Mouse (Mus musculus) forebrain, postnatal 0 days (tissue): ENCODE results near the gene Syndig1l. TPM values are rescaled to one million over a fixed set of nuclear protein-coding genes. Genes with fewer than 3 reads are reported as not detected.
A peak's percentile ranks its signal among the peaks of the same experiment; 100 is the strongest.

Experiments used
- ATAC-seq: fragments of 200-750 bp; cut with Nextera tagmentation; 2 replicates; pipeline ENCODE4 v1.8.0; 2017; ENCODE audit warnings: mild to moderate bottlenecking, moderate library complexity
- DNase-seq: peaks from one replicate; pipeline ENCODE4 v3.0.0-alpha.2; 2015
- H3K27ac ChIP-seq: fragments of 300-500 bp; sonication (generic); 2 replicates; pipeline ENCODE4 v1.5.1; 2014; ENCODE audit warnings: low read depth, mild to moderate bottlenecking, antibody characterized with exemption, low read length, moderate library complexity, mixed read lengths
- H3K27me3 ChIP-seq: fragments of 300-500 bp; sonication (generic); 2 replicates; pipeline ENCODE4 v1.6.1; 2014; ENCODE audit warnings: mild to moderate bottlenecking, low read length, mixed read lengths; ENCODE audit not compliant: insufficient read depth
- H3K36me3 ChIP-seq: fragments of 300-500 bp; sonication (generic); 2 replicates; pipeline ENCODE4 v1.6.1; 2014; ENCODE audit warnings: mild to moderate bottlenecking, moderate library complexity; ENCODE audit not compliant: insufficient read depth
- H3K4me1 ChIP-seq: fragments of 300-500 bp; sonication (generic); 2 replicates; pipeline ENCODE4 v1.6.1; 2014; ENCODE audit warnings: antibody characterized with exemption; ENCODE audit not compliant: insufficient read depth
- H3K4me2 ChIP-seq: fragments of 300-500 bp; sonication (generic); 2 replicates; pipeline ENCODE4 v1.6.1; 2014; ENCODE audit warnings: low read depth, mild to moderate bottlenecking, moderate library complexity
- H3K4me3 ChIP-seq: fragments of 300-500 bp; sonication (generic); 2 replicates; pipeline ENCODE4 v1.5.1; 2014; ENCODE audit warnings: low read depth, low read length, mixed read lengths
- H3K9ac ChIP-seq: fragments of 300-500 bp; sonication (generic); 2 replicates; pipeline ENCODE4 v1.6.1; 2014; ENCODE audit warnings: mild to moderate bottlenecking
- H3K9me3 ChIP-seq: fragments of 300-500 bp; sonication (generic); 2 replicates; pipeline ENCODE4 v1.6.1; 2016; ENCODE audit warnings: low read length
- CTCF ChIP-seq: sonication (generic); IDR thresholded peaks from 2 replicates; pipeline ENCODE4 v1.5.1; 2016; ENCODE audit warnings: antibody characterized with exemption, control low read depth, low read depth
- WGBS: fragments of 180-500 bp; shearing (Covaris S2); extraction: QIAGEN DNeasy Blood & Tissue Kit; methylation state at CpG from one replicate; pipeline ENCODE4 v1.1.7; 2014; 5-methylcytosine and 5-hydroxymethylcytosine counted together
- polyA plus RNA-seq: library from polyadenylated mRNA; unstranded; fragments of >200 nt; fragmentation: Nextera tagmentation; extraction: Ambion mirVana; gene quantifications from 2 replicates; pipeline ENCODE4 v1.2.1, GENCODE M21; 2015
- total RNA-seq: library from RNA; depleted of rRNA; stranded (reverse); fragments of >200 nt; gene quantifications from 2 replicates; pipeline ENCODE4 v1.2.3, GENCODE M21; 2014; rRNA removed

Gene Syndig1l
- total RNA-seq = 17.6 and 21.1 TPM in 2 replicates
- polyA plus RNA-seq = 11.3 and 12.3 TPM in 2 replicates

DNA sequence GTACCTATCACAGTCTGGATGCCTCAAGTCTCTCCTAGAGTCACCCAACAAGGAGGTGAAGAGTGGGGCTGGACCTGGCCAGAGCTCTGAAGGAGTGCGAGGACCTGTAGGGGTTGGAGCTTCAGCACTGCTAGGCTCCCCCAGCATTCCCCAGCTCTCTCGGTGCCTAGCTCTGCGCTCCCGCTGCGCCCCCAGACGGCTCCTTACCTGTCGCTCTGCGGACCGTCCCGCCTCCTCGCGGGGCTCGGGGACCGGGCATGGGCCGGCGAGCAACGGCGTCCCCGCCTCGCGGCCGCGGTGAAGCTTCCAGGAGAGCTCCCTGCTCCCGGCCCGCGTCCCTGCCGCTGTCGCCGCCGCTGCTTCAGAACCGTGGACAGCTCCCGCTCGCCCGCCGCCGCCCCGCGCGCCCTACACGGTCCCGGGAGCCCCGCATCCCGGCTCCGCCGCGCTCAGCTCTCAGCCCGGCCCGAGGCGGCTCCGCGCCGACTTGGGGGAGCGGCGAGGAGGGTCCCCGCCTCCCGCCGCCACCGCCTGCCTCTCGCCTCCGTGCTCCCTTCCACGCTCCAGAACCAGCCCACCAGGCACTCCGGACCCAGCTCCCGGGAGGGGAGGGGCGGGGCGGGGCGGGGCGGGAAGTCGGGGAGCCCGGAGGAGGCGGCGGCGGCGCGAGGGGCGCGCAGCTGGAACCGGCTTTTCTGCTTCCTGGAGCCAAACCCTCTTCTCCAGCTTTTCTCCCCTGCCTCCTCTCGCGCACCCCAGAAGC is at the start of gene Syndig1l:
TSS of gene Syndig1l (minus strand) at position 513 of the 763 bp plus-strand sequence.
- peaks cover 9% of the 10 kb centered on the region; the same call in 1 of the 2 replicates for H3K27me3 ChIP-seq
- H3K9me3 ChIP-seq = no peaks in the 10 kb centered on the region
- peak within 1 kb of the TSS; percentile 63 for H3K4me3 ChIP-seq
- 0 out of 2 replicates have a peak, but pooled peaks have one; percentile 5 for TF ChIP-seq CTCF
- DNase-seq (peak; percentile 63), ATAC-seq (peak; percentile 89)
- H3K36me3 ChIP-seq = no peaks in the 10 kb centered on the region
- no peaks in the 10 kb centered on the region for H3K4me1 ChIP-seq
- H3K9ac ChIP-seq = peak within 1 kb of the TSS; percentile 70
- peak within 1 kb of the TSS; percentile 54; the same call in 1 of the 2 replicates for H3K27ac ChIP-seq
- peak within 1 kb of the TSS; percentile 71 for H3K4me2 ChIP-seq
- 0% methylated on average over 63 of the region's 79 CpGs for WGBS

DNA sequence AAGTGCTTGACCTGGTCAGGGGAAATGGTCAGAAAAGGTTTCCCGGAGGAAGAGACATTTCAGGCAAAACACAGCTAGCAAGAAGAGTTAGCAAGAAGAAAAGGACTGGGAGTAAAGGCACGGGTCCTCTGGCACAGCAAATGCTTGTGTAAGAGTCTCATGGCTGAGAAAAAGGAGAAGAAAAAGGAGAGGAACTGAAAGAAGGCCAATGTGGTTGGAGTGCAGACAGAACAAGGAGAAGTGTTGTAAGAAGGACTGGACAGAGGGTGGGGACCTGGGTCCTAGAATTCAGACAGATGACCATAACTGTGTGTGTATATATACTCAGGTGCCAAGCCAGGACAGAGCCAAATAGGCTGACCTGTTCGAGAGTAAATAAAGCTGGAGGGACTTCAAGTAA is 49.5 kb upstream of the Syndig1l start:
- peaks cover 12% of the 10 kb centered on the region for H3K4me1 ChIP-seq
- no peak overlapping the region for H3K4me2 ChIP-seq
- ATAC-seq (no peak), DNase-seq (no peak)
- no peaks in the 10 kb centered on the region for H3K9me3 ChIP-seq
- no peak overlapping the region for H3K9ac ChIP-seq
- no peak overlapping the region for H3K27ac ChIP-seq
- WGBS = 78% methylated on average over 3 of the region's 3 CpGs
- no peaks in the 10 kb centered on the region for H3K27me3 ChIP-seq
- TF ChIP-seq CTCF = no peak
- no peak overlapping the region for H3K4me3 ChIP-seq
- no peaks in the 10 kb centered on the region for H3K36me3 ChIP-seq

DNA sequence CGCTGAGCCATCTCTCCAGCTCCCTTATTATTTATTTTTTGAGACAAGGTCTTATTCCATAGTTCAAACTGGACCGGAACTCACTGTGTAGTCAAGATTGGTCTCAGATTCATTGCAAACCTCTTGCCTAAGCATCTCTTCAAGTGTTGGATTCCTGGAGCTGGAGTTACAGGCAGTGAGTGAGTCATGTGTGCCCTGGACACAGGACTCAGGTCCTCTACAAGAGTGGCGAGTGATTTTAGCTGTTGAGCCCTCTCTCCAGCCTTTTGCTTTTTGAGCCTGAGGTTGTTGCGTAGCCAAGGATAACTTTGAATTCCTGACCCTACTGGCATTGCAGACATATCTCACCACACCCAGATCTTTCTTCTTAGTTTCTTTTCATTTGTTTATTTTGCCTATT is 47.1 kb upstream of the Syndig1l start:
- Histone ChIP-seq H3K9me3 (no peaks in the 10 kb centered on the region), H3K4me1 (no peaks in the 10 kb centered on the region), H3K4me3 (no peak overlapping the region), H3K9ac (no peak overlapping the region), H3K27ac (no peak overlapping the region), H3K36me3 (no peaks in the 10 kb centered on the region), H3K4me2 (no peak overlapping the region), H3K27me3 (no peaks in the 10 kb centered on the region)
- no peak for TF ChIP-seq CTCF
- ATAC-seq (no peak), DNase-seq (no peak)
- WGBS = 65% methylated on average over 4 of the region's 4 CpGs

DNA sequence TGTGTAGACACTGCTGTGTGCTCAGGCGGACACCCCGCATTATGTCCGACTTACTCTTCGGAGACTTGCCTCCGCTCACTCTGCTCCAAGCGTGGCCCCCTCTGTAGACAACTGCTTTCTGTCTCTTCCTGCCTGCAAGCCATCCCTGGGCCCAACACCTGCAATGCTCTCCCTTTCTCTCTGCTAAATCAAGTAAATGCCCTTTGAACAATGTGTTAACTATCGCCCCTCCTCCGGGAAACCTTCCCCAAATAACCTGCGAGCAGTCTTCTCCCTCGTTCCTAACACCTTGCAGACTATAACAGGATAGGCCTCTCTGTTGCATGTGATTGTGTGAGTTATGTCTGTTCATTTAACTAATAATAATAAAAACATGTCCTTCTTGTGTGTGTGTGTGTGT is 44.9 kb upstream of the Syndig1l start:
- Histone ChIP-seq H3K9ac (no peak overlapping the region), H3K4me3 (no peak overlapping the region), H3K4me1 (no peaks in the 10 kb centered on the region), H3K9me3 (no peaks in the 10 kb centered on the region), H3K4me2 (no peak overlapping the region), H3K36me3 (no peaks in the 10 kb centered on the region), H3K27me3 (no peaks in the 10 kb centered on the region), H3K27ac (no peak overlapping the region)
- ATAC-seq (no peak), DNase-seq (no peak)
- TF ChIP-seq CTCF = no peak
- 92% methylated on average over 10 of the region's 10 CpGs for WGBS

DNA sequence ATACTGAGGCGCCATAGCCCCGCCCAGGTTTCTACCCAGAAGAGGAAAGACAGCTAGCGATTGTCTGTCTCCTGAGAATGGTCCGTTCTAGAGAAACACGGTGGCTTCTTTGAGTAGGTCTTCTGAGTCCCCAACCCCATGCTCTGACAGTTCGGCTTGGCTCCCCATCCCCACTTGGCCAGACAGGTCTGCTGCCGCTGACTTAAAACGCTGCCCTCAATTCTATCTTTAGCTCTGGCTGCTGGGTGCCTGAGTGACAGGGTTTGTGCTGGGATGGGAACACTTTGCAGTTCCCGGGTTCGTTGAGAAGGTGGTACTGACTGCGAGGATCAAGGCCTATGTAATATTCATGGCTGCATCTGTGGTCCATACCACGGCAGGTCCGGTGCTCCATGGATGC is 34.7 kb upstream of the Syndig1l start:
- WGBS = 72% methylated on average over 13 of the region's 13 CpGs
- ATAC-seq (no peak), DNase-seq (no peak)
- Histone ChIP-seq H3K36me3 (no peaks in the 10 kb centered on the region), H3K9me3 (no peaks in the 10 kb centered on the region), H3K27ac (no peak overlapping the region), H3K9ac (no peak overlapping the region), H3K4me3 (no peak overlapping the region), H3K27me3 (no peaks in the 10 kb centered on the region), H3K4me2 (no peak overlapping the region), H3K4me1 (no peaks in the 10 kb centered on the region)
- TF ChIP-seq CTCF = no peak

DNA sequence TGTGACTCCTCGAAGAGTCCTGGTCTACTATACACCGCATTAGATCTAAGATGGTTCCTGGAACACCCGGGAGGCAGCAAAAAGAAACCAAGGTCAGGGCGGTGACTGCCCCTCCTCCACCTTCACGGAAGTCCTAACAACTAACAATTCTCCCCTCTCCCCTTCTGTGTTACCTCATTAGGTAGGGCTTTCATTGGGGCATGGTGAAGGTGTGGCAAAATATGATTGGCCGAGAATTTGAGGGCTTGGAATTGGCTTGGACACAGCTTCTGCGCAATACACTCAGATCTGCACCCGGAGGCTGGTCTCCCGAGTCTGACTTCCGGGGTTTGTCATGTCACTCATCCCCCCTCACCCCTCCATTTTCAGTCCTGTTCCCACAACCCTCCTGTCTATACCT is 29.8 kb upstream of the Syndig1l start:
- WGBS = 93% methylated on average over 10 of the region's 10 CpGs
- TF ChIP-seq CTCF = no peak
- DNase-seq (no peak), ATAC-seq (no peak)
- Histone ChIP-seq H3K4me2 (no peak overlapping the region), H3K27me3 (no peaks in the 10 kb centered on the region), H3K9me3 (no peaks in the 10 kb centered on the region), H3K9ac (no peak overlapping the region), H3K4me3 (no peak overlapping the region), H3K27ac (no peak overlapping the region), H3K36me3 (no peaks in the 10 kb centered on the region), H3K4me1 (no peaks in the 10 kb centered on the region)

DNA sequence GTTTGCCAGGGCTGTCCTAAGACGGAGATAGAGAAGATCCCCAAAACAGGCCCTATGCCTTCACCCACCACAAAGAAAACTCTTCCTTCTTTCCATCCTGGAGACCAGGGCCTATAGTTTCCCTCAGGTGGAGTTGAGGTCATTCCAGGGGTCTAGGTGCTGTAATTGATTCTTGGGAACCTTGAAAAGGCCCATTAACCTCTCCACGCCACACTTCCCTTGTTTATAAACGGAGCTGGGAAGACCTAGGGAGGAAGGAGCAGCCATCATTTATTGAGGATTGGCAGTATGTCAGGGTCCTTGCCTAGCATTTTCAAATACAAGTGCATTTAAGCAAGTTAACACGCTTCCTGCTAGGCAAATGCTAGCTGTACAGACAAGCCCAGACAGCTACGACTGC is 28.8 kb upstream of the Syndig1l start:
- H3K4me1 ChIP-seq = no peaks in the 10 kb centered on the region
- H3K27me3 ChIP-seq = no peaks in the 10 kb centered on the region
- WGBS = 79% methylated on average over 5 of the region's 5 CpGs
- ATAC-seq (no peak), DNase-seq (no peak)
- H3K4me3 ChIP-seq = no peak overlapping the region
- no peaks in the 10 kb centered on the region for H3K36me3 ChIP-seq
- no peak for TF ChIP-seq CTCF
- H3K9ac ChIP-seq = no peak overlapping the region
- H3K4me2 ChIP-seq = no peak overlapping the region
- H3K9me3 ChIP-seq = no peaks in the 10 kb centered on the region
- no peak overlapping the region for H3K27ac ChIP-seq
